Mouse (Mus musculus) layer of hippocampus, adult 2 months (tissue): ENCODE data around the gene Tubb1. TPM values are rescaled to one million over a fixed set of nuclear protein-coding genes. Genes with fewer than 3 reads are reported as not detected.

ENCODE experiments used
- DNase-seq, 2 experiments: peaks; one replicate each; pipeline ENCODE4 v3.0.0; 2022; ENCODE audit warnings: low spot score in 2 of 2
- H3K27ac ChIP-seq: fragments of 200-600 bp; 2 replicates; pipeline ENCODE4 v1.8.1; 2022
- H3K4me3 ChIP-seq: fragments of 200-600 bp; 2 replicates; pipeline ENCODE4 v1.8.1; 2022; ENCODE audit warnings: mild to moderate bottlenecking
- CTCF ChIP-seq: fragments of 200-600 bp; conservative IDR thresholded peaks from 2 replicates; pipeline ENCODE4 v1.8.1; 2022; ENCODE audit warnings: antibody characterized with exemption, mild to moderate bottlenecking, moderate library complexity
- total RNA-seq, 2 experiments: library from RNA; stranded (reverse); gene quantifications; 2 replicates each; pipeline ENCODE4 v1.2.3; 2021

Tubb1 gene
- total RNA-seq, 2 experiments from 2014 or later: not detected

GRCm38 (mm10) chr2:174453681-174454080 is 3.2 kb downstream of the Tubb1 start:
- no peak for DNase-seq
- Histone ChIP-seq H3K4me3 (no peak overlapping the region), H3K27ac (no peak overlapping the region)
- peak; percentile 51 for TF ChIP-seq CTCF

- Histone ChIP-seq H3K27ac (no peak overlapping the region), H3K4me3 (no peak overlapping the region)
- TF ChIP-seq CTCF: no peak
- DNase-seq: no peak
These were observed 8.9 kb downstream of the Tubb1 start for GRCm38 (mm10) chr2:174459365-174459764.

GRCm38 (mm10) chr2:174463370-174463769 is 12.9 kb downstream of the Tubb1 start:
- peak in 1 of 2 experiments; percentile 27 for DNase-seq
- peak overlapping the region; percentile 97 for H3K27ac ChIP-seq
- no peak for TF ChIP-seq CTCF
- H3K4me3 ChIP-seq: peak overlapping the region; percentile 97

- peak; percentile 96 to 97 for DNase-seq
- H3K4me3 ChIP-seq: peak within 1 kb of the TSS; percentile 97
- H3K27ac ChIP-seq: peak within 1 kb of the TSS; percentile 97
- TF ChIP-seq CTCF: peak; percentile 42
These were observed 13.5 kb downstream of the Tubb1 start, which contains the start of gene Atp5e for GRCm38 (mm10) chr2:174463789-174464523. Gene Atp5e, minus strand, starts transcription at chr2:174464105.

GRCm38 (mm10) chr2:174470333-174470732 is 19.8 kb downstream of the Tubb1 start:
- Histone ChIP-seq H3K27ac (no peak overlapping the region), H3K4me3 (no peak overlapping the region)
- no peak for TF ChIP-seq CTCF
- DNase-seq: no peak

GRCm38 (mm10) chr2:174470786-174471405 is 20.4 kb downstream of the Tubb1 start:
- no peak for DNase-seq
- no peak for TF ChIP-seq CTCF
- no peak overlapping the region for H3K27ac ChIP-seq
- H3K4me3 ChIP-seq: no peak overlapping the region

GRCm38 (mm10) chr2:174472407-174472806 is 21.9 kb downstream of the Tubb1 start:
- H3K27ac ChIP-seq: peak overlapping the region; percentile 86
- peak overlapping the region; percentile 68 for H3K4me3 ChIP-seq
- no peak for TF ChIP-seq CTCF
- no peak for DNase-seq

GRCm38 (mm10) chr2:174472818-174473549 is 22.5 kb downstream of the Tubb1 start, which contains the start of gene Prelid3b:
Gene Prelid3b, minus strand, starts transcription at chr2:174473081.
- Histone ChIP-seq H3K27ac (peak within 1 kb of the TSS; percentile 86), H3K4me3 (peak within 1 kb of the TSS; percentile 68)
- peak; percentile 34 for TF ChIP-seq CTCF
- DNase-seq: peak; percentile 98 to 99

GRCm38 (mm10) chr2:174473550-174473927 is 23.0 kb downstream of the Tubb1 start:
- no peak for DNase-seq
- peak overlapping the region; percentile 68 for H3K4me3 ChIP-seq
- no peak overlapping the region for H3K27ac ChIP-seq
- no peak for TF ChIP-seq CTCF

GRCm38 (mm10) chr2:174477543-174478319 is 27.2 kb downstream of the Tubb1 start:
- TF ChIP-seq CTCF: no peak
- no peak for DNase-seq
- no peak overlapping the region for H3K27ac ChIP-seq
- no peak overlapping the region for H3K4me3 ChIP-seq

- Histone ChIP-seq H3K4me3 (no peak overlapping the region), H3K27ac (no peak overlapping the region)
- no peak for TF ChIP-seq CTCF
- no peak for DNase-seq
These were observed 28.3 kb downstream of the Tubb1 start for GRCm38 (mm10) chr2:174478746-174479145.

GRCm38 (mm10) chr2:174487005-174487404 is 36.5 kb downstream of the Tubb1 start:
- Histone ChIP-seq H3K4me3 (no peak overlapping the region), H3K27ac (no peak overlapping the region)
- no peak for DNase-seq
- TF ChIP-seq CTCF: no peak
